Comparison of ENCODE assay signal across 8 mouse cellular contexts in genomic region chr3:128520671-128521103, GRCm38 (mm10).
A peak's percentile ranks its signal among the peaks of the same experiment; 100 is the strongest.
DNase-seq lines count a peak whose midpoint lies in the region; ATAC-seq and TF ChIP-seq lines count a peak whose summit lies in the region.

No protein-coding gene starts in this region.

- no peak overlapping the region for H3K4me2 ChIP-seq in kidney, postnatal 0 days (ENCODE audit: low read length)
- peak overlapping the region; percentile 44 for H3K4me2 ChIP-seq in forebrain, embryonic 14.5 days (ENCODE audit: low read length)
- peak overlapping the region; percentile 56 for H3K4me2 ChIP-seq in heart, embryonic 14.5 days (ENCODE audit: low read length)
- H3K4me2 ChIP-seq in midbrain, embryonic 16.5 days (ENCODE audit: low read length) = peak overlapping the region; percentile 50

- WGBS in kidney, postnatal 0 days = 62% methylated on average over 7 of the region's 7 CpGs
- 38% methylated on average over 7 of the region's 7 CpGs for WGBS in forebrain, embryonic 14.5 days
- 13% methylated on average over 7 of the region's 7 CpGs for WGBS in heart, embryonic 14.5 days
- 35% methylated on average over 7 of the region's 7 CpGs for WGBS in midbrain, embryonic 16.5 days

- no peak for TF ChIP-seq CTCF in kidney, postnatal 0 days (IDR thresholded peaks at IDR 0.05; ENCODE audit: low read depth)

- H3K36me3 ChIP-seq in kidney, postnatal 0 days (ENCODE audit: insufficient read depth, low read length) = no peaks in the 10 kb centered on the region
- no peaks in the 10 kb centered on the region for H3K36me3 ChIP-seq in forebrain, embryonic 14.5 days (ENCODE audit: control insufficient read depth, insufficient read depth, low read length)
- no peaks in the 10 kb centered on the region for H3K36me3 ChIP-seq in heart, embryonic 14.5 days (ENCODE audit: control insufficient read depth, insufficient read depth, low read length)
- no peaks in the 10 kb centered on the region for H3K36me3 ChIP-seq in midbrain, embryonic 16.5 days (ENCODE audit: control insufficient read depth, insufficient read depth, low read length)

- no peak overlapping the region for H3K27ac ChIP-seq in kidney, postnatal 0 days
- peak overlapping the region; percentile 55; the same call in 1 of the 2 replicates for H3K27ac ChIP-seq in forebrain, embryonic 14.5 days (ENCODE audit: low read depth, low read length)
- H3K27ac ChIP-seq in heart, embryonic 14.5 days (replicated peaks in 1 of 2; ENCODE audit: control insufficient read depth in 1 of 2, insufficient read depth in 1 of 2, low read depth in 2 of 2, low read length in 2 of 2) = no peak overlapping the region
- H3K27ac ChIP-seq in midbrain, embryonic 16.5 days (ENCODE audit: low read length) = peak overlapping the region; percentile 50; the same call in 1 of the 2 replicates

- no peaks in the 10 kb centered on the region for H3K4me1 ChIP-seq in kidney, postnatal 0 days (replicated peaks; ENCODE audit: insufficient read depth, low read length)
- peaks cover 16% of the 10 kb centered on the region for H3K4me1 ChIP-seq in forebrain, embryonic 14.5 days (ENCODE audit: control insufficient read depth, insufficient read depth, low read length)
- H3K4me1 ChIP-seq in heart, embryonic 14.5 days (ENCODE audit: control insufficient read depth in 2 of 2, insufficient read depth in 2 of 2, low read length in 2 of 2) = peaks cover 4 to 12% of the 10 kb centered on the region in 2 experiments; a peak in 3 of 4 replicates
- H3K4me1 ChIP-seq in midbrain, embryonic 16.5 days (ENCODE audit: control insufficient read depth, insufficient read depth, low read length) = 0 out of 2 replicates have a peak, but pooled peaks cover 9% of the 10 kb centered on the region

- no peaks in the 10 kb centered on the region for H3K9me3 ChIP-seq in kidney, postnatal 0 days (replicated peaks; ENCODE audit: low read length)
- no peaks in the 10 kb centered on the region for H3K9me3 ChIP-seq in forebrain, embryonic 14.5 days (replicated peaks; ENCODE audit: control insufficient read depth, low read length)
- peaks cover 6% of the 10 kb centered on the region for H3K9me3 ChIP-seq in heart, embryonic 14.5 days (ENCODE audit: control insufficient read depth, low read length)
- H3K9me3 ChIP-seq in midbrain, embryonic 16.5 days (replicated peaks; ENCODE audit: control insufficient read depth, low read length, poor library complexity, severe bottlenecking) = no peaks in the 10 kb centered on the region

- H3K27me3 ChIP-seq in kidney, postnatal 0 days (ENCODE audit: insufficient read depth, low read length) = no peaks in the 10 kb centered on the region
- no peaks in the 10 kb centered on the region for H3K27me3 ChIP-seq in forebrain, embryonic 14.5 days (replicated peaks; ENCODE audit: control insufficient read depth, insufficient read depth, low read length)
- peaks cover 40% of the 10 kb centered on the region for H3K27me3 ChIP-seq in heart, embryonic 14.5 days (ENCODE audit: control insufficient read depth, insufficient read depth, low read length)
- no peaks in the 10 kb centered on the region for H3K27me3 ChIP-seq in midbrain, embryonic 16.5 days (ENCODE audit: control insufficient read depth, insufficient read depth, low read depth, low read length)

- H3K4me3 ChIP-seq in kidney, postnatal 0 days (replicated peaks; ENCODE audit: low read depth, low read length) = no peak overlapping the region
- no peak overlapping the region for H3K4me3 ChIP-seq in forebrain, embryonic 14.5 days (ENCODE audit: low read depth, low read length)
- 0 out of 4 replicates have a peak overlapping the region, but pooled peaks of 1 of the 2 experiments have one; percentile 7 for H3K4me3 ChIP-seq in heart, embryonic 14.5 days (ENCODE audit: control insufficient read depth in 1 of 2, insufficient read depth in 1 of 2, low read depth in 1 of 2, low read length in 2 of 2)
- H3K4me3 ChIP-seq in midbrain, embryonic 16.5 days (ENCODE audit: low read depth, low read length) = no peak overlapping the region

- H3K9ac ChIP-seq in kidney, postnatal 0 days (ENCODE audit: low read depth, low read length) = no peak overlapping the region
- no peak overlapping the region for H3K9ac ChIP-seq in forebrain, embryonic 14.5 days (ENCODE audit: low read length)
- H3K9ac ChIP-seq in heart, embryonic 14.5 days (ENCODE audit: low read length) = no peak overlapping the region
- no peak overlapping the region for H3K9ac ChIP-seq in midbrain, embryonic 16.5 days (ENCODE audit: low read depth, low read length)

- no peak for ATAC-seq in kidney, postnatal 0 days (replicated peaks; ENCODE audit: low FRiP score, low read depth)
- peak; percentile 93 for ATAC-seq in forebrain, embryonic 14.5 days
- peak; percentile 75 for ATAC-seq in heart, embryonic 14.5 days (ENCODE audit: insufficient number of reproducible peaks, insufficient read depth, low FRiP score, low read depth)
- peak; percentile 67 for ATAC-seq in midbrain, embryonic 16.5 days

- peak; percentile 25 for DNase-seq in kidney, postnatal 0 days (ENCODE audit: low spot score)
- no peak for DNase-seq in kidney, postnatal 36 days
- peak; percentile 90 for DNase-seq in forebrain, embryonic 14.5 days (ENCODE audit: low spot score)
- DNase-seq in layer of hippocampus, postnatal 25 days (ENCODE audit: extremely low spot score in 1 of 2, low spot score in 1 of 2) = peak; percentile 21 to 49
- no peak for DNase-seq in yolk sac, embryonic 10.5 days (ENCODE audit: low spot score)
- no peak for DNase-seq in spleen, adult 18-20 months

Comparison
In these comparisons a context has a peak if more than half of its experiments do, and no peak if none do; other contexts are left out.
1. DNase-seq: peak in kidney, postnatal 0 days (single experiment), forebrain, embryonic 14.5 days (single experiment) and layer of hippocampus, postnatal 25 days (2 of 2); none in kidney, postnatal 36 days (0 of 2), yolk sac, embryonic 10.5 days (single experiment) and spleen, adult 18-20 months (0 of 2).
2. H3K27ac ChIP-seq: peak in forebrain, embryonic 14.5 days (single experiment) and midbrain, embryonic 16.5 days (single experiment); none in kidney, postnatal 0 days (single experiment) and heart, embryonic 14.5 days (0 of 2).